Mouse (Mus musculus) gastrocnemius, adult 8-10 months (tissue): ENCODE results near the gene H60b. TPM values are rescaled to one million over a fixed set of nuclear protein-coding genes. Genes with fewer than 3 reads are reported as not detected.

Experiments used
- total RNA-seq, 4 experiments: library from RNA; stranded (reverse); gene quantifications; 2 replicates each; pipeline ENCODE4 v1.2.4; 2022

H60b gene
- total RNA-seq, 4 experiments from 2014 or later, result not detected

Other genes with a start within 250 kb of the H60b start
- not detected for gene 4930444G20Rik, start 90.5 kb upstream of the H60b start, total RNA-seq
- gene E030030I06Rik, start 9.3 kb upstream of the H60b start, total RNA-seq, result under 1 TPM in 2 of 4 experiments, not detected in 2; 0.53 to 0.79 TPM
- gene Raet1e, start within 50 bp of the H60b start, total RNA-seq, result under 1 TPM in 1 of 4 experiments, not detected in 3; 0.19 TPM
- gene Raet1d, start 202.0 kb downstream of the H60b start, total RNA-seq, result not detected